Mouse (Mus musculus) spleen, adult 12 weeks (tissue): ENCODE data around the gene Slc22a1.
"Not testable (repeated sequence)": the region's sequence is repeated elsewhere in the genome, so short reads cannot be mapped to it uniquely, and the experiment has no call there.

Experiments
- DNase-seq: peaks from one replicate; pipeline ENCODE4 v3.0.0; 2022; ENCODE audit warnings: low spot score

The Slc22a1 gene

GRCm38 (mm10) chr17:12684928-12685624 is 9.4 kb upstream of the Slc22a1 start:
- DNase-seq = no peak

- DNase-seq = no peak
Measured at GRCm38 (mm10) chr17:12684412-12684811, 8.8 kb upstream of the Slc22a1 start.

DNA sequence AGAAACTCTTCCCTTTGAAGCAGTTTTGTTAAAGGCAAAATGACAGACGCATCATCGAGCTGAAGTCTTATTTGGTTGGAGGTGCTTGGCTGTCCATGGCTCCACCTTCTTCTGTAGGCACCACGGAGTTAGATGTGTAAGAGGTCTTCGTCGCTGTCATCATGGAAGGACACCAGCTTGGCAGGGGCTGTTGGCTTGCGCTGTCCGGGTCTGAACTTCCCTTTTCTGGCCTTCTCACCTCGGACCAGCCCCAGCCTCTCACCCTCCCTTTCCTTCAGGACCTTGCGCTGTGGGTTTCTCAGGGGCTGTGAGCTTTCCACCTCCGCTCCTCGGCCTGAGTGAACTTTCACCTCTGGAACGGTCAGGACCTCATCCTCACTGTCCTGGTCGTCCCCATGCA is 8.0 kb upstream of the Slc22a1 start:
- no peak for DNase-seq

DNA sequence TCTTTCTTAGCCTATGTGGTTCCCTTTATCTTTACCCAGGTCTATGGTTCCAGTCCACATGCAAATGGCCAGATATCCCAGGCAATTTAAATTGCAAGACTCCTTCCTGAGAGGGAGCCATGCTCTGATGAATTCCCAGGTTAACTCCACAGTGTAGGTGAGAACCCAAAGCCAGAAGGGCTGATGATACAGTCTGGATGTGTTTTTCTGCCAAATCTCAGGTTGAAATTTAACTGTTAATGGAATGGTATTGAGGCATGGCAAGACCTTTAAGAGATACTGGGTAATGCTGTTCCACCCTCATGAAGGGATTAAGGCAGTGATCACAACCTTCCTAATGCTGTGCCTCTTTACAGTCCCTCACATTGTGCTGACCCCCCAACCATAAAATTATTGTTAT is 2.6 kb upstream of the Slc22a1 start:
- DNase-seq = no peak

- DNase-seq = no peak
Measured at GRCm38 (mm10) chr17:12677139-12677538, 1.5 kb upstream of the Slc22a1 start.

DNA sequence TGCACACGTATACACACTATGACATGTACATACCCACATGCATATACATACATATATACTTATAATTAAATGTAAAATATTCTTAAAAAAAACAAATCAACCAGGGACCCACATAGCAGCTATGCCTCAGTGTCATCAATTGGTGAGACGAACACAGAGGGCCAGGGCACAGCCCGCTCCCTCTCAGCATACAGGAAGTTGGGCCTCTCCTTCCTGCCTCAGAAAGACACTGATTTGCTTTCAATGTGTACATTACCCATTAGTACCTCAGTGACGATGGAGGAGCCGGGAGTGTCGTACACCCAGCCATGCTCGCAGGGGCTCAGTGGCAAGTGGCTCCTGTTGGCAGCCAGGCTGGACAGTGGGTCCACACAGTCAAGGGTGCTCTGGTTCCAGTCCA is 649 bp downstream of the Slc22a1 start:
- DNase-seq = not testable (repeated sequence)

- DNase-seq = no peak
Measured at GRCm38 (mm10) chr17:12673871-12674270, 1.8 kb downstream of the Slc22a1 start.

GRCm38 (mm10) chr17:12672285-12672790 is 3.3 kb downstream of the Slc22a1 start:
- DNase-seq = no peak

- no peak for DNase-seq
Measured at GRCm38 (mm10) chr17:12671029-12671605, 4.5 kb downstream of the Slc22a1 start.

GRCm38 (mm10) chr17:12669363-12669679 is 6.3 kb downstream of the Slc22a1 start:
- DNase-seq = no peak

DNA sequence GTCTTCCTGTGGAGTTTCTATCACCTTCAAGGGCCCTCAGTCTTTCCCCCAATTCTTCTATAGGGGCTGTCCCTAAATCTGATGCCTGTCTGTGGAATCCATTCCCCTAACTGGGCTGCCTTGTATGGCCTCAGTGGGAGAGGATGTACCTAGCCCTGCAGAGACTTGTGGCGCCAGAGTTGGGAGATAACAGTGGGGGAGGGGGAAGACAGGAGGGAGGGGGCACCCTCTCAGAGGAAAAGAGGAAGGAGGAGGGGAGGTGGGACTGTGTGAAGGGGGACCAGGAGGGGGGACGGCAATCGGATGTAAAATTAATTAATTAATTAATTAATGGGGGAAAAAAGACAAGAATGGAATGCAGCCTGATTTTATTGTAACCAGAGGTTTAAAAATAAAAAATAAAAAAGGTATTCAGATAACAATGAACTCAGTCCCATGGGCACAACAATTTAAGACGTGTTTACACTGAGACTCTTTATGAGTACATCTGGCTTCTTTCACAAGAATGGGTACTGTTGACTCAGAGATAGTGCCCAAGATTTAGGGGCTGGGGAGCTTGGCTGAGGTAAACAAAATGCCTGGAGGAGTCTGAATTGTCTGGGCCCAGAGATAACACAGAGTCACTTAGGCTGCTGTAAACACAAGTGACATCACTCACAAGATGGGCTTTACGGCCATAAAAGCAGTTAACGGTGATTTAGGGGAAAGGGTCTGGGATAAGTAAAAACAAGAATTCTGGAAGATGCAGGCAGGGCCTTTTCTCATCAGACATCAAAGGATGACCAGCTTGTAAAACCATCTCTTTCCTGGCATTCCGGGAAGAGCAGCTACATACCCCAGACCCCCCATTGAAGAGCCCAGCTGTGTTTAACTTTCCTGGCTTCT is 6.9 kb downstream of the Slc22a1 start:
- no peak for DNase-seq

DNA sequence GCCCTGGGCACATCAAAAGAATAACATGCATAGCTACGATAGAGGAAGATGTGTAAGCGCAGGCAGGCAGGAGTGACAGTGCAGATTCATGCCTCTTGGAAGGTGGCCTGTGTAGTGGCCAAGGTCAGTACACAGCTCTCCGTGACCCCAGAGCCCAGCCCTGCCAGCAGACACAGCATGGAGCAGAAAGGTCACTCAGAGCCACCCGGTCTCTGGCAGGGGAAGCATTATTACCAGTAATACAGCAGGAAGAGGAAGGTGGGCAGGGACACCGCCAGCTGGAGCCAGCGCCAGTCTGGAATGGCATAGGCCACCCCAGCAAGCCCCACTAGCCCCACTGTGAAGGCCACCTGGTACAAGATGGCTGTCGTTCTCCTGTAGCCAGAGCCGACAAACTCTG is 11.5 kb downstream of the Slc22a1 start:
- no peak for DNase-seq

DNA sequence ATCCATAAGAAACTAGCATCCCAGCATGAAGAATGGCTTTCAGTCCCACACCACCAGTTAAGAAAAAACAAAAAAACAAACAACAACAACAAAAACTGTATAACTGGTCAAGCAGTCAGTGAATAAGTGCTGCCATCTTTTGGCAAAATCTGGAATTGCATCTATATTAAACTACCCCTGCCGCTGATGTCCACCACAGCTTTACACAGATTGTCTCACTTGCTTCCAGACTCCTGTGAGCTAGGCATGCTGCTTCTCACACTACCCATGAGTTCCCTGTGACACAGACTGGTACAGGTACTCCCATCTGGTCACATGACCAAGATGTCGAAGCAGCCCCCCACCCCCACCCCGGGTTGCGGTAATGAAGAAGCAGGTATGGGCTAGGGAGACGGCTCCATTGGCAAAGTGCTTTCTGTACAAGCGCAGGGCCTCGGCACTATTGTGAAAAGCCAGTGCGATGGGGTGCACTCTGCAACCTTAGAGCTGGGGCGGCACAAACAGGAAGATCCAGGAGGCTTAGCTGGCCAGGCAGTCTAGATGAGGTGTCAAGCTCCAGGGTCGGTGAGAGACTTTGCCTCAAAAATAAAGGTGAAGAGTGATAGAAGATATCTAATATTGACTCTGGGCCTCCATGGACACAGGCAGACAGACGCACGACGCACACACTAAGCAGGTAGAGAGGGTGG is 14.9 kb downstream of the Slc22a1 start:
- no peak for DNase-seq

- DNase-seq = no peak
Measured at GRCm38 (mm10) chr17:12659233-12659632, 16.4 kb downstream of the Slc22a1 start.

- no peak for DNase-seq
Measured at GRCm38 (mm10) chr17:12658784-12659183, 16.8 kb downstream of the Slc22a1 start.

- DNase-seq = no peak
Measured at GRCm38 (mm10) chr17:12655826-12656225, 19.8 kb downstream of the Slc22a1 start.

DNA sequence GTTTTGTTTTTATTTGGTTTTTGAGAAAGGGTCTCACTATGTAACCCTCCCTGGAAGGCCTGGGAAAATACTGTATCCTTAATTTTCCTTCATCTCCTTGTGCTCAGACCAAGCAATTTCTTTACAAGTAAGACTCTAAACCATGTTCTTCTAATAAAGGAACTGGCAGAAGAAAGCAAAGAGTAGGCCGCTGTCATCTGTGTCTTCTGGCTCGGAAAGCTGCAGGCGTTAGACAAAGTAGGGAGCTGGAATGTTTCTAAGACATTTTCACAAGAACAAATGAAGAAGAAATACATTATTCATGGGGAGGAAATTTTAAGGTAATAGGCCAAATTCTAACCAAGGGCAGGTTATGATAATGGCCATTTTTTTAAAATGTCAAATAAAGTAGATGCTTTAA is 21.6 kb downstream of the Slc22a1 start:
- no peak for DNase-seq

- DNase-seq = no peak
Measured at GRCm38 (mm10) chr17:12652604-12653003, 23.0 kb downstream of the Slc22a1 start.

DNA sequence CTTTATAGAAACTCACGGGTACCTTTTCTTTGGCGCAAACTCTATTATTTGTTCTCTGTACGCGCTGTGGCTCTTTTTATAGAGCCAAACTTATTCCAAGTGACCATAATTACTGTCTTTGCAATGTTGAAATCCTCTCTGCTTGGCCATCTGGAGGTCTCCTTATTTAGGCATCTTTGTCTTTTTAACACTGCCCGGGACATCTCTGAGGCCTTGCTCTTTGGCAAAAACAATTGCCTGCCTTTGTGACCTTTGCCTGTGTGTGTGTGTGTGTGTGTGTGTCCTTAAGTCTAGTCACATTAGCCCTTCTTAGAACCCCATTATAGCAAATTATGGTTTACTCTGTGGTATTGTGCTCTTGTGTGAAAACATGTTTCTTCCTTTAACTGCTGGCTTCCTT is 30.2 kb downstream of the Slc22a1 start:
- DNase-seq = no peak

DNA sequence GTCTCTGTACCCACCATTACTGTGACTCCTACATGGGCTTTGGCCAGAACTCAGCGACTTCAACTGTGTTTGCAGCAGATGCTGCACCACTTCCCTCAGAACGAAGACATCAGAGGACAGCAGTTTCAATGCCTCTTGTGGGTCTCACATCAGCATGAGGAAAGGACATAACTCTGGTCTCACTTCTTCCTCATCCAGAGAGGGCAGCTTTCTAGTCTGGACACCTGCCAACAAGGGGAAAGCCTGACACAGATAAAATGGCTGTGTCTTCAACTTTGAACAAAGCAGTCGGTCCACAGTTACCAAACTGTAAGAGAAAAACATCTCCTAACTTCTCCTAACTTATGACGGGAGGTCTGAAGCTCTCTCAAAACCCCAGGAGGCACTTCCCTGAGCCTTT is 34.5 kb downstream of the Slc22a1 start:
- no peak for DNase-seq

GRCm38 (mm10) chr17:12639585-12639984 is 36.0 kb downstream of the Slc22a1 start:
- no peak for DNase-seq

DNA sequence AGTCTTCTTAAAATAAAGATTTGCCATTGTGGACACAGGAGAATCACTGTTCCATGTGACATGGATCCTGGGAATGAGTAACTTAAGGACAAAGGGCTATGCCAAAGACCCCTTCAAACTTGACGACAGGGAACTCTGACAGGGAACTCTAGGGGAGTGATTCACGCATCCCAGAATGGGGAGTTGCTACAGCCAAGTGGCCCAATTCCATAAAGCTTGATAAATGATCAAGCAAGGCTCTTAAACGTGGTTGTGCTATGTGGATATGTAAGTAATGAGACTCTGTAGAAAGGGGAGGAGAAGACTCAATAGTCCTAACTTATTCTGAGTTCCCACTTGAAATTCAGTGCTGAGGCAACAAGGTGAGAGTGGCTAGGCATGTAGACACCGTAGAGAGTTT is 40.8 kb downstream of the Slc22a1 start:
- no peak for DNase-seq
